Mouse (Mus musculus): ENCODE measurements at regions not wholly inside any gene's neighbourhood (a gene's known extent, or its start where the extent isn't known, plus 50 kb on each side); places are given as distances from the start of the nearest gene placed in this dataset.

GRCm38 (mm10) chr16:58276281-58276680 is 132.0 kb upstream of the Dcbld2 start:
- Histone ChIP-seq H3K79me3 (ENCODE audit: low read depth) (no peaks in the 10 kb centered on the region), H3K36me3 (ENCODE audit: control insufficient read depth, insufficient read depth) (no peaks in the 10 kb centered on the region), H3K27me3 (ENCODE audit: control insufficient read depth, insufficient read depth, insufficient read length) (no peaks in the 10 kb centered on the region), H3ac (ENCODE audit: control insufficient read depth, insufficient read length, low read depth) (no peak overlapping the region), H3K79me2 (ENCODE audit: control insufficient read depth, insufficient read depth) (no peaks in the 10 kb centered on the region), H3K4me3 (ENCODE audit: insufficient read depth, poor library complexity, severe bottlenecking) (no peak overlapping the region)
- no peak for TF ChIP-seq FOSL1 (IDR thresholded peaks at IDR 0.05; ENCODE audit: insufficient read depth, low read length, poor library complexity, severe bottlenecking)
- no peak for TF ChIP-seq USF1 (IDR thresholded peaks at IDR 0.05; ENCODE audit: low read depth)
- TF ChIP-seq MYOG (IDR thresholded peaks at IDR 0.05; ENCODE audit: control insufficient read depth, extremely low read depth, insufficient read length), result no peak
- no peak for TF ChIP-seq CEBPB (IDR thresholded peaks at IDR 0.05; ENCODE audit: low read depth)

GRCm38 (mm10) chr16:58281474-58281873 is 126.8 kb upstream of the Dcbld2 start:
- no peak overlapping the region for H3ac ChIP-seq (ENCODE audit: control insufficient read depth, insufficient read length, low read depth)
- no peaks in the 10 kb centered on the region for H3K79me3 ChIP-seq (ENCODE audit: low read depth)
- no peaks in the 10 kb centered on the region for H3K79me2 ChIP-seq (ENCODE audit: control insufficient read depth, insufficient read depth)
- TF ChIP-seq USF1 (IDR thresholded peaks at IDR 0.05; ENCODE audit: low read depth), result no peak
- TF ChIP-seq CEBPB (IDR thresholded peaks at IDR 0.05; ENCODE audit: low read depth), result no peak
- no peak for TF ChIP-seq MAX (IDR thresholded peaks at IDR 0.05)
- no peak for TF ChIP-seq FOSL1 (IDR thresholded peaks at IDR 0.05; ENCODE audit: insufficient read depth, low read length, poor library complexity, severe bottlenecking)
- no peak for TF ChIP-seq CTCF (IDR thresholded peaks at IDR 0.05; ENCODE audit: control insufficient read depth, insufficient read depth, insufficient read length)
- H3K36me3 ChIP-seq (ENCODE audit: control insufficient read depth, insufficient read depth), result no peaks in the 10 kb centered on the region
- no peaks in the 10 kb centered on the region for H3K27me3 ChIP-seq (ENCODE audit: control insufficient read depth, insufficient read depth, insufficient read length)
- H3K4me3 ChIP-seq (ENCODE audit: insufficient read depth, poor library complexity, severe bottlenecking), result no peak overlapping the region

- no peak for TF ChIP-seq CEBPB (IDR thresholded peaks at IDR 0.05; ENCODE audit: low read depth)
- TF ChIP-seq FOSL1 (IDR thresholded peaks at IDR 0.05; ENCODE audit: insufficient read depth, low read length, poor library complexity, severe bottlenecking), result no peak
- TF ChIP-seq CTCF (IDR thresholded peaks at IDR 0.05; ENCODE audit: control insufficient read depth, insufficient read depth, insufficient read length), result no peak
- no peak for TF ChIP-seq MAX (IDR thresholded peaks at IDR 0.05)
- no peak for TF ChIP-seq MYOG (IDR thresholded peaks at IDR 0.05; ENCODE audit: control insufficient read depth, extremely low read depth, insufficient read length)
- TF ChIP-seq USF1 (IDR thresholded peaks at IDR 0.05; ENCODE audit: low read depth), result no peak
- TF ChIP-seq MYOD1 (IDR thresholded peaks at IDR 0.05; ENCODE audit: control insufficient read depth, insufficient read length, low read depth), result no peak
- Histone ChIP-seq H3ac (ENCODE audit: control insufficient read depth, insufficient read length, low read depth) (no peak overlapping the region), H3K79me2 (ENCODE audit: control insufficient read depth, insufficient read depth) (no peaks in the 10 kb centered on the region), H3K27me3 (ENCODE audit: control insufficient read depth, insufficient read depth, insufficient read length) (no peaks in the 10 kb centered on the region), H3K79me3 (ENCODE audit: low read depth) (no peaks in the 10 kb centered on the region), H3K36me3 (ENCODE audit: control insufficient read depth, insufficient read depth) (no peaks in the 10 kb centered on the region), H3K4me3 (ENCODE audit: insufficient read depth, poor library complexity, severe bottlenecking) (no peak overlapping the region)
Measured at GRCm38 (mm10) chr16:58294457-58294856, 113.8 kb upstream of the Dcbld2 start.

GRCm38 (mm10) chr16:58295128-58295527 is 113.1 kb upstream of the Dcbld2 start:
- Histone ChIP-seq H3K79me3 (ENCODE audit: low read depth) (no peaks in the 10 kb centered on the region), H3K4me3 (ENCODE audit: insufficient read depth, poor library complexity, severe bottlenecking) (no peak overlapping the region), H3K36me3 (ENCODE audit: control insufficient read depth, insufficient read depth) (no peaks in the 10 kb centered on the region), H3K27me3 (ENCODE audit: control insufficient read depth, insufficient read depth, insufficient read length) (no peaks in the 10 kb centered on the region), H3K79me2 (ENCODE audit: control insufficient read depth, insufficient read depth) (no peaks in the 10 kb centered on the region), H3ac (ENCODE audit: control insufficient read depth, insufficient read length, low read depth) (no peak overlapping the region)
- TF ChIP-seq USF1 (IDR thresholded peaks at IDR 0.05; ENCODE audit: low read depth) (no peak), FOSL1 (IDR thresholded peaks at IDR 0.05; ENCODE audit: insufficient read depth, low read length, poor library complexity, severe bottlenecking) (no peak), MYOD1 (IDR thresholded peaks at IDR 0.05; ENCODE audit: control insufficient read depth, insufficient read length, low read depth) (no peak), CTCF (IDR thresholded peaks at IDR 0.05; ENCODE audit: control insufficient read depth, insufficient read depth, insufficient read length) (no peak), MYOG (IDR thresholded peaks at IDR 0.05; ENCODE audit: control insufficient read depth, extremely low read depth, insufficient read length) (no peak), MAX (IDR thresholded peaks at IDR 0.05) (no peak), CEBPB (IDR thresholded peaks at IDR 0.05; ENCODE audit: low read depth) (no peak)

GRCm38 (mm10) chr16:58299495-58299894 is 108.7 kb upstream of the Dcbld2 start:
- H3K27me3 ChIP-seq (ENCODE audit: control insufficient read depth, insufficient read depth, insufficient read length), result no peaks in the 10 kb centered on the region

GRCm38 (mm10) chr16:58300098-58300497 is 108.1 kb upstream of the Dcbld2 start:
- no peaks in the 10 kb centered on the region for H3K79me2 ChIP-seq (ENCODE audit: control insufficient read depth, insufficient read depth)
- no peaks in the 10 kb centered on the region for H3K27me3 ChIP-seq (ENCODE audit: control insufficient read depth, insufficient read depth, insufficient read length)
- no peaks in the 10 kb centered on the region for H3K79me3 ChIP-seq (ENCODE audit: low read depth)
- H3K4me3 ChIP-seq (ENCODE audit: insufficient read depth, poor library complexity, severe bottlenecking), result no peak overlapping the region
- no peak overlapping the region for H3ac ChIP-seq (ENCODE audit: control insufficient read depth, insufficient read length, low read depth)
- no peak for TF ChIP-seq MYOD1 (IDR thresholded peaks at IDR 0.05; ENCODE audit: control insufficient read depth, insufficient read length, low read depth)
- no peak for TF ChIP-seq CEBPB (IDR thresholded peaks at IDR 0.05; ENCODE audit: low read depth)
- TF ChIP-seq MYOG (IDR thresholded peaks at IDR 0.05; ENCODE audit: control insufficient read depth, extremely low read depth, insufficient read length), result no peak
- TF ChIP-seq USF1 (IDR thresholded peaks at IDR 0.05; ENCODE audit: low read depth), result no peak
- no peak for TF ChIP-seq CTCF (IDR thresholded peaks at IDR 0.05; ENCODE audit: control insufficient read depth, insufficient read depth, insufficient read length)
- TF ChIP-seq MAX (IDR thresholded peaks at IDR 0.05), result no peak
- TF ChIP-seq FOSL1 (IDR thresholded peaks at IDR 0.05; ENCODE audit: insufficient read depth, low read length, poor library complexity, severe bottlenecking), result no peak
- no peaks in the 10 kb centered on the region for H3K36me3 ChIP-seq (ENCODE audit: control insufficient read depth, insufficient read depth)

More at GRCm38 (mm10) chr16:58299495-58299894, 108.7 kb upstream of the Dcbld2 start:
- Histone ChIP-seq H3K79me2 (ENCODE audit: control insufficient read depth, insufficient read depth) (no peaks in the 10 kb centered on the region), H3K4me3 (ENCODE audit: insufficient read depth, poor library complexity, severe bottlenecking) (no peak overlapping the region), H3K79me3 (ENCODE audit: low read depth) (no peaks in the 10 kb centered on the region), H3ac (ENCODE audit: control insufficient read depth, insufficient read length, low read depth) (no peak overlapping the region), H3K36me3 (ENCODE audit: control insufficient read depth, insufficient read depth) (no peaks in the 10 kb centered on the region)
- TF ChIP-seq MAX (IDR thresholded peaks at IDR 0.05) (no peak), CTCF (IDR thresholded peaks at IDR 0.05; ENCODE audit: control insufficient read depth, insufficient read depth, insufficient read length) (peak; percentile 32), FOSL1 (IDR thresholded peaks at IDR 0.05; ENCODE audit: insufficient read depth, low read length, poor library complexity, severe bottlenecking) (no peak), MYOG (IDR thresholded peaks at IDR 0.05; ENCODE audit: control insufficient read depth, extremely low read depth, insufficient read length) (no peak)

All from C2C12 (cell line).